Mouse (Mus musculus) stomach, postnatal 0 days (tissue): Measurements from ENCODE around the gene Aifm3.

ENCODE experiments used
- CTCF ChIP-seq: IDR thresholded peaks from 2 replicates; pipeline ENCODE4 v1.5.1; 2016; ENCODE audit warnings: antibody characterized with exemption, low read depth, mild to moderate bottlenecking, moderate library complexity
- EP300 ChIP-seq: optimal IDR thresholded peaks from 2 replicates; pipeline ENCODE3; 2016; ENCODE audit warnings: antibody characterized with exemption

- TF ChIP-seq EP300 = no peak
- TF ChIP-seq CTCF = no peak
Measured at GRCm38 (mm10) chr16:17499249-17499883, 10.0 kb downstream of the Aifm3 start.
